Comparison of ENCODE assay signal across 11 mouse cellular contexts in genomic region chr4:45683205-45683604, GRCm38 (mm10).
DNase-seq lines count a peak whose midpoint lies in the region; ATAC-seq lines count a peak whose summit lies in the region.
"Had no signal": no experiment of that assay in that cellular context is flagged by ENCODE, and none has a peak within 500 bp of the region (broad histone marks: within the 10 kb centered on the region; RNA-seq: fewer than 3 reads in every experiment).

No protein-coding gene starts in this region.

- no peaks in the 10 kb centered on the region for H3K9me3 ChIP-seq in intestine, embryonic 15.5 days
- no peaks in the 10 kb centered on the region for H3K9me3 ChIP-seq in intestine, embryonic 16.5 days (ENCODE audit: control insufficient read depth, low read length)
- no peaks in the 10 kb centered on the region for H3K9me3 ChIP-seq in forebrain, embryonic 14.5 days (replicated peaks; ENCODE audit: control insufficient read depth, low read length)
- H3K9me3 ChIP-seq: limb, embryonic 13.5 days had no signal

- no peak overlapping the region for H3K27ac ChIP-seq in intestine, embryonic 15.5 days
- no peak overlapping the region for H3K27ac ChIP-seq in intestine, embryonic 16.5 days (ENCODE audit: low read length)
- H3K27ac ChIP-seq in forebrain, embryonic 14.5 days (ENCODE audit: low read depth, low read length) = no peak overlapping the region
- H3K27ac ChIP-seq: heart, adult 2 months; limb, embryonic 13.5 days had no signal

- peak; percentile 76 for DNase-seq in Muller cell, postnatal 12 days (ENCODE audit: inconsistent ontology term)
- peak; percentile 81 to 83 for DNase-seq in adrenal gland, postnatal 36 days
- DNase-seq in kidney, postnatal 14 days = peak; percentile 21
- DNase-seq in left cerebral cortex, postnatal 14 days (ENCODE audit: low spot score in 2 of 2) = no peak
- DNase-seq in embryo, embryonic 10.5 days (ENCODE audit: low spot score) = no peak
- DNase-seq in forebrain, embryonic 14.5 days (ENCODE audit: low spot score) = no peak
- DNase-seq: thymus, adult 18-20 months had no signal

- H3K4me2 ChIP-seq in intestine, embryonic 15.5 days (replicated peaks) = no peak overlapping the region
- no peak overlapping the region for H3K4me2 ChIP-seq in intestine, embryonic 16.5 days (ENCODE audit: low read depth, low read length)
- no peak overlapping the region for H3K4me2 ChIP-seq in forebrain, embryonic 14.5 days (ENCODE audit: low read length)
- H3K4me2 ChIP-seq: limb, embryonic 13.5 days had no signal

- no peak overlapping the region for H3K9ac ChIP-seq in intestine, embryonic 15.5 days
- no peak overlapping the region for H3K9ac ChIP-seq in intestine, embryonic 16.5 days (ENCODE audit: low read depth, low read length)
- H3K9ac ChIP-seq in forebrain, embryonic 14.5 days (ENCODE audit: low read length) = no peak overlapping the region
- H3K9ac ChIP-seq: limb, embryonic 13.5 days had no signal

- no peak overlapping the region for H3K4me3 ChIP-seq in intestine, embryonic 15.5 days (replicated peaks)
- H3K4me3 ChIP-seq in intestine, embryonic 16.5 days (ENCODE audit: low read length) = no peak overlapping the region
- no peak overlapping the region for H3K4me3 ChIP-seq in forebrain, embryonic 14.5 days (ENCODE audit: low read depth, low read length)
- H3K4me3 ChIP-seq: heart, adult 2 months; limb, embryonic 13.5 days had no signal

- intact Hi-C loops in left cerebral cortex, postnatal 14 days (cut with DNase I) = no loop called here

- ATAC-seq in intestine, embryonic 15.5 days = 0 out of 2 replicates have a peak, but pooled peaks have one; percentile 39
- ATAC-seq in intestine, embryonic 16.5 days = no peak
- ATAC-seq in forebrain, embryonic 14.5 days = no peak

- 72% methylated on average over 3 of the region's 3 CpGs for WGBS in intestine, embryonic 15.5 days
- 69% methylated on average over 3 of the region's 3 CpGs for WGBS in intestine, embryonic 16.5 days
- WGBS in forebrain, embryonic 14.5 days = 84% methylated on average over 3 of the region's 3 CpGs

- H3K4me1 ChIP-seq in intestine, embryonic 15.5 days (replicated peaks) = no peaks in the 10 kb centered on the region
- H3K4me1 ChIP-seq in intestine, embryonic 16.5 days (ENCODE audit: control insufficient read depth, insufficient read depth, low read length) = no peaks in the 10 kb centered on the region
- peaks cover 8% of the 10 kb centered on the region; the same call in 1 of the 2 replicates for H3K4me1 ChIP-seq in forebrain, embryonic 14.5 days (ENCODE audit: control insufficient read depth, insufficient read depth, low read length)
- H3K4me1 ChIP-seq: limb, embryonic 13.5 days had no signal

- no peaks in the 10 kb centered on the region for H3K36me3 ChIP-seq in intestine, embryonic 15.5 days
- no peaks in the 10 kb centered on the region for H3K36me3 ChIP-seq in intestine, embryonic 16.5 days (ENCODE audit: control insufficient read depth, insufficient read depth, low read length)
- H3K36me3 ChIP-seq in forebrain, embryonic 14.5 days (ENCODE audit: control insufficient read depth, insufficient read depth, low read length) = no peaks in the 10 kb centered on the region
- H3K36me3 ChIP-seq: limb, embryonic 13.5 days had no signal

- H3K27me3 ChIP-seq in intestine, embryonic 15.5 days (replicated peaks) = no peaks in the 10 kb centered on the region
- H3K27me3 ChIP-seq in intestine, embryonic 16.5 days (replicated peaks; ENCODE audit: control insufficient read depth, insufficient read depth, low read length) = no peaks in the 10 kb centered on the region
- no peaks in the 10 kb centered on the region for H3K27me3 ChIP-seq in forebrain, embryonic 14.5 days (replicated peaks; ENCODE audit: control insufficient read depth, insufficient read depth, low read length)
- H3K27me3 ChIP-seq: limb, embryonic 13.5 days had no signal

Comparison
In these comparisons a context has a peak if more than half of its experiments do, and no peak if none do; other contexts are left out.
1. DNase-seq: peak in Muller cell, postnatal 12 days (single experiment), adrenal gland, postnatal 36 days (2 of 2) and kidney, postnatal 14 days (single experiment); none in left cerebral cortex, postnatal 14 days (0 of 2), embryo, embryonic 10.5 days (single experiment) and forebrain, embryonic 14.5 days (single experiment).